Mouse (Mus musculus): ENCODE measurements around the gene Dbi. TPM values are rescaled to one million over a fixed set of nuclear protein-coding genes. Genes with fewer than 3 reads are reported as not detected.

The Dbi gene
- polyA plus RNA-seq, 1 experiment from 2014 or later: 1,470 TPM

- H3K27ac ChIP-seq (ENCODE audit: low read depth, low read length): no peak overlapping the region
- H3K4me2 ChIP-seq (ENCODE audit: low read length): no peak overlapping the region
- ATAC-seq (no peak), DNase-seq (ENCODE audit: low spot score) (no peak)
- H3K9me3 ChIP-seq (replicated peaks; ENCODE audit: control insufficient read depth, low read length): no peaks in the 10 kb centered on the region
- 46% methylated on average over 7 of the region's 7 CpGs for WGBS
- no peaks in the 10 kb centered on the region for H3K36me3 ChIP-seq (ENCODE audit: control insufficient read depth, insufficient read depth, low read length)
- H3K4me1 ChIP-seq (ENCODE audit: control insufficient read depth, insufficient read depth, low read length): no peaks in the 10 kb centered on the region
- H3K27me3 ChIP-seq (replicated peaks; ENCODE audit: control insufficient read depth, insufficient read depth, low read length): no peaks in the 10 kb centered on the region
- no peak overlapping the region for H3K4me3 ChIP-seq (ENCODE audit: low read depth, low read length)
- no peak overlapping the region for H3K9ac ChIP-seq (ENCODE audit: low read length)
Observed at GRCm38 (mm10) chr1:120082957-120083585, 37.8 kb downstream of the Dbi start.

- no peak for DNase-seq (ENCODE audit: low spot score)
- no peak overlapping the region for H3K9ac ChIP-seq (ENCODE audit: low read length)
- H3K4me3 ChIP-seq (ENCODE audit: low read depth, low read length): no peak overlapping the region
- H3K27me3 ChIP-seq (replicated peaks; ENCODE audit: control insufficient read depth, insufficient read depth, low read length): no peaks in the 10 kb centered on the region
- H3K27ac ChIP-seq (ENCODE audit: low read depth, low read length): no peak overlapping the region
- 100% methylated on average over 1 of the region's 1 CpGs for WGBS
- no peaks in the 10 kb centered on the region for H3K4me1 ChIP-seq (ENCODE audit: control insufficient read depth, insufficient read depth, low read length)
- H3K9me3 ChIP-seq (replicated peaks; ENCODE audit: control insufficient read depth, low read length): no peaks in the 10 kb centered on the region
- H3K4me2 ChIP-seq (ENCODE audit: low read length): no peak overlapping the region
- H3K36me3 ChIP-seq (ENCODE audit: control insufficient read depth, insufficient read depth, low read length): no peaks in the 10 kb centered on the region
- no peak for ATAC-seq
Observed at GRCm38 (mm10) chr1:120080632-120081031, 40.2 kb downstream of the Dbi start.

GRCm38 (mm10) chr1:120077746-120078410 lies 43.0 kb downstream of the Dbi start:
- DNase-seq (ENCODE audit: low spot score) (peak; percentile 42), ATAC-seq (no peak)
- 2% methylated on average over 9 of the region's 9 CpGs for WGBS

GRCm38 (mm10) chr1:120075507-120075906 lies 45.4 kb downstream of the Dbi start:
- H3K27ac ChIP-seq (ENCODE audit: low read depth, low read length): no peak overlapping the region
- no peak overlapping the region for H3K9ac ChIP-seq (ENCODE audit: low read length)
- ATAC-seq (no peak), DNase-seq (ENCODE audit: low spot score) (no peak)
- peaks cover 17% of the 10 kb centered on the region; the same call in 1 of the 2 replicates for H3K27me3 ChIP-seq (replicated peaks; ENCODE audit: control insufficient read depth, insufficient read depth, low read length)
- no peak overlapping the region for H3K4me3 ChIP-seq (ENCODE audit: low read depth, low read length)
- H3K36me3 ChIP-seq (ENCODE audit: control insufficient read depth, insufficient read depth, low read length): no peaks in the 10 kb centered on the region
- no peaks in the 10 kb centered on the region for H3K9me3 ChIP-seq (replicated peaks; ENCODE audit: control insufficient read depth, low read length)
- 77% methylated on average over 5 of the region's 5 CpGs for WGBS
- no peak overlapping the region for H3K4me2 ChIP-seq (ENCODE audit: low read length)
- H3K4me1 ChIP-seq (ENCODE audit: control insufficient read depth, insufficient read depth, low read length): peaks cover 6% of the 10 kb centered on the region

More at GRCm38 (mm10) chr1:120077746-120078410, 43.0 kb downstream of the Dbi start:
- H3K36me3 ChIP-seq (ENCODE audit: control insufficient read depth, insufficient read depth, low read length): no peaks in the 10 kb centered on the region
- no peak overlapping the region for H3K27ac ChIP-seq (ENCODE audit: low read depth, low read length)
- H3K27me3 ChIP-seq (replicated peaks; ENCODE audit: control insufficient read depth, insufficient read depth, low read length): 0 out of 2 replicates have a peak, but pooled peaks cover 14% of the 10 kb centered on the region
- H3K9me3 ChIP-seq (replicated peaks; ENCODE audit: control insufficient read depth, low read length): no peaks in the 10 kb centered on the region
- H3K4me2 ChIP-seq (ENCODE audit: low read length): no peak overlapping the region
- H3K4me3 ChIP-seq (ENCODE audit: low read depth, low read length): no peak overlapping the region
- H3K9ac ChIP-seq (ENCODE audit: low read length): no peak overlapping the region
- peaks cover 6% of the 10 kb centered on the region for H3K4me1 ChIP-seq (ENCODE audit: control insufficient read depth, insufficient read depth, low read length)

- Histone ChIP-seq H3K4me1 (ENCODE audit: control insufficient read depth, insufficient read depth, low read length) (peaks cover 6% of the 10 kb centered on the region), H3K36me3 (ENCODE audit: control insufficient read depth, insufficient read depth, low read length) (no peaks in the 10 kb centered on the region), H3K4me3 (ENCODE audit: low read depth, low read length) (no peak overlapping the region), H3K9ac (ENCODE audit: low read length) (no peak overlapping the region), H3K27me3 (replicated peaks; ENCODE audit: control insufficient read depth, insufficient read depth, low read length) (peaks cover 17% of the 10 kb centered on the region; the same call in 1 of the 2 replicates), H3K27ac (ENCODE audit: low read depth, low read length) (no peak overlapping the region), H3K4me2 (ENCODE audit: low read length) (no peak overlapping the region), H3K9me3 (replicated peaks; ENCODE audit: control insufficient read depth, low read length) (no peaks in the 10 kb centered on the region)
- WGBS: 76% methylated on average over 4 of the region's 4 CpGs
- no peak for DNase-seq (ENCODE audit: low spot score)
- ATAC-seq: no peak
Observed at GRCm38 (mm10) chr1:120074931-120075330, 45.9 kb downstream of the Dbi start.

GRCm38 (mm10) chr1:120074307-120074702 lies 46.6 kb downstream of the Dbi start:
- Histone ChIP-seq H3K4me2 (ENCODE audit: low read length) (peak overlapping the region; percentile 70), H3K9ac (ENCODE audit: low read length) (no peak overlapping the region), H3K9me3 (replicated peaks; ENCODE audit: control insufficient read depth, low read length) (no peaks in the 10 kb centered on the region), H3K27me3 (replicated peaks; ENCODE audit: control insufficient read depth, insufficient read depth, low read length) (peaks cover 17% of the 10 kb centered on the region; the same call in 1 of the 2 replicates), H3K4me1 (ENCODE audit: control insufficient read depth, insufficient read depth, low read length) (peaks cover 6% of the 10 kb centered on the region), H3K27ac (ENCODE audit: low read depth, low read length) (no peak overlapping the region), H3K4me3 (ENCODE audit: low read depth, low read length) (no peak overlapping the region), H3K36me3 (ENCODE audit: control insufficient read depth, insufficient read depth, low read length) (no peaks in the 10 kb centered on the region)
- 26% methylated on average over 4 of the region's 4 CpGs for WGBS
- DNase-seq (ENCODE audit: low spot score): no peak
- no peak for ATAC-seq

GRCm38 (mm10) chr1:120073519-120074306 lies 47.2 kb downstream of the Dbi start, which contains the start of gene Tmem37:
TSS of gene Tmem37 (minus strand) at chr1:120074074.
- peaks cover 17% of the 10 kb centered on the region; the same call in 1 of the 2 replicates for H3K27me3 ChIP-seq (replicated peaks; ENCODE audit: control insufficient read depth, insufficient read depth, low read length)

GRCm38 (mm10) chr1:120072900-120073299 lies 48.0 kb downstream of the Dbi start:
- ATAC-seq (no peak), DNase-seq (ENCODE audit: low spot score) (no peak)
- 15% methylated on average over 16 of the region's 16 CpGs for WGBS
- Histone ChIP-seq H3K27me3 (replicated peaks; ENCODE audit: control insufficient read depth, insufficient read depth, low read length) (peaks cover 17% of the 10 kb centered on the region; the same call in 1 of the 2 replicates), H3K9me3 (replicated peaks; ENCODE audit: control insufficient read depth, low read length) (no peaks in the 10 kb centered on the region), H3K9ac (ENCODE audit: low read length) (peak overlapping the region; percentile 50), H3K4me1 (ENCODE audit: control insufficient read depth, insufficient read depth, low read length) (peaks cover 6% of the 10 kb centered on the region), H3K4me3 (ENCODE audit: low read depth, low read length) (peak overlapping the region; percentile 27), H3K36me3 (ENCODE audit: control insufficient read depth, insufficient read depth, low read length) (no peaks in the 10 kb centered on the region), H3K27ac (ENCODE audit: low read depth, low read length) (no peak overlapping the region), H3K4me2 (ENCODE audit: low read length) (peak overlapping the region; percentile 70)

More at GRCm38 (mm10) chr1:120073519-120074306, 47.2 kb downstream of the Dbi start, which contains the start of gene Tmem37:
- Histone ChIP-seq H3K4me2 (ENCODE audit: low read length) (peak within 1 kb of the TSS; percentile 70), H3K9ac (ENCODE audit: low read length) (peak within 1 kb of the TSS; percentile 50), H3K36me3 (ENCODE audit: control insufficient read depth, insufficient read depth, low read length) (no peaks in the 10 kb centered on the region), H3K4me1 (ENCODE audit: control insufficient read depth, insufficient read depth, low read length) (peaks cover 6% of the 10 kb centered on the region), H3K27ac (ENCODE audit: low read depth, low read length) (no peak within 1 kb of the TSS), H3K4me3 (ENCODE audit: low read depth, low read length) (peak within 1 kb of the TSS; percentile 27), H3K9me3 (replicated peaks; ENCODE audit: control insufficient read depth, low read length) (no peaks in the 10 kb centered on the region)
- ATAC-seq (peak; percentile 61), DNase-seq (ENCODE audit: low spot score) (peak; percentile 51)
- 2% methylated on average over 40 of the region's 40 CpGs for WGBS

Measured in forebrain, embryonic 14.5 days (tissue).